Mouse (Mus musculus): Measurements from ENCODE around the gene H2al1g. TPM values are rescaled to one million over a fixed set of nuclear protein-coding genes. Genes with fewer than 3 reads are reported as not detected.
"Not testable (repeated sequence)": the region's sequence is repeated elsewhere in the genome, so short reads cannot be mapped to it uniquely, and the experiment has no call there.

The H2al1g gene
- polyA plus RNA-seq (2015; fragmentation: Nextera tagmentation; extraction: Ambion mirVana): not detected in 2 replicates

DNA sequence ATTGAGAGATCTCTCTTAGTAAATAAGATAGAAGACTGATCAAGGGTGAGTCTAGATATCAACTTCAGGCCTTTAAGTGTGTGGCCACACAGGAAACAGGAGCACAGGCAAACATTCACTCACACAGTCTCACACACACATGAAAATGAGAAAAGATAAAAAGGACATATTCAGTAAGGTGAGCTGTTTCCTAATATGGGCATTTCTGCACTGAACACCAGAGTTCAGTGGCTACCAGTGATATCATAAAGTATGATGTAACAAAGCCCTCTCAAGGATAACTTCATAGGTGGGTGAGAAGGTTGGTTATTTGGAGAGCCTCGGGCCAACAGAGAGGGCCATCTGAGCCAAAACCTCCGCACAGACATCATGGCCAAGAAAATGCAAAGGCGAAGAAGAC, at the start of gene H2al1g:
TSS of gene H2al1g (plus strand) at position 301 of the 400 bp plus-strand sequence.
- no CpG with 5 or more reads among the region's 3 CpGs for WGBS
- not testable (repeated sequence) for H3K4me2 ChIP-seq; ATAC-seq (ENCODE audit: extremely low read depth, insufficient number of reproducible peaks, low FRiP score, low TSS enrichment); H3K27me3 ChIP-seq (replicated peaks); H3K9me3 ChIP-seq; H3K4me3 ChIP-seq; H3K4me1 ChIP-seq; H3K9ac ChIP-seq; H3K36me3 ChIP-seq; H3K27ac ChIP-seq (replicated peaks)

DNA sequence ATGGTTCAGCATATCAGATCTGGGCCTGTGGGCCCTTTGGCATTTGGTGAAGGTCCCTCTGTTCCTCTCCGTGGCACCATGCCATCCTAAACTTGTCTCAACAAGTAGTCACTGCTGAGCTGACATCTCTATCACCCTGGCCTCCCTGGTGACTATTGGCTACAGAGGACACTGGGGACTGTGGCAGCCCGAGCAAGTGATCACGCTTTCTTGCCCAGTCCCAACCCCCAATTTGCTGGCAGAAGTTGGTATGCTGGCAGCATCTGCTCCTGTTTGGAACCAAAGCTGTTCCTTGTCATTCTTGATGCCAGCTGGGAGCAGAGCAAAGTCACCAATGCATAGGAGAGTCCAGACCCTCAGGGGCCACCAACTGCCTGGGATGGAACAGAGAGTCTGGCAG, 49.0 kb upstream of the H2al1g start:
- H3K27ac ChIP-seq (replicated peaks): no peak overlapping the region
- H3K9me3 ChIP-seq: no peaks in the 10 kb centered on the region
- H3K27me3 ChIP-seq (replicated peaks): peaks cover 37% of the 10 kb centered on the region
- 0 out of 2 replicates have a peak, but pooled peaks cover 2% of the 10 kb centered on the region for H3K4me1 ChIP-seq
- H3K9ac ChIP-seq: no peak overlapping the region
- ATAC-seq (ENCODE audit: extremely low read depth, insufficient number of reproducible peaks, low FRiP score, low TSS enrichment): no peak
- no peak overlapping the region for H3K4me3 ChIP-seq
- no peaks in the 10 kb centered on the region for H3K36me3 ChIP-seq
- no peak overlapping the region for H3K4me2 ChIP-seq
- WGBS: 72% methylated on average over 3 of the region's 3 CpGs

DNA sequence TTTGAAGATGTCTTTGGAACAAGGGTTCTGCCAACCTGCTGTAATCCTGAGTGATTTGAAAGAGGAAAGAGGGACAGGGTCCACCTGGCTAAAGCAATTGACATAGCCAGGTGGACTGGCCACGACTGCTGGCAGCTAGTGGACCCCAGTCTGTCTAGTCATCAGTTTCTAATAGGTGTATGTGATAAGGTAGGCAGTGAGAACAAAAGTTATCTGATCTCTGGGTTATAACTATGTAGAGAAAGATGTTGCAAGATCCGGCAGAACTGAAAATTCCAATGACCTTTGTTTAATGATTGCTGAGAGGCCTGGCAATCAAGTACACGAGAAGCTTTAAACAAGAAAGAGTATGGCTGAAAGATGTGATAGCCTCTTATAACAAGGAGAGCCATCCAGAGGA, 44.9 kb upstream of the H2al1g start:
- H3K9me3 ChIP-seq: no peaks in the 10 kb centered on the region
- no peaks in the 10 kb centered on the region for H3K36me3 ChIP-seq
- ATAC-seq (ENCODE audit: extremely low read depth, insufficient number of reproducible peaks, low FRiP score, low TSS enrichment): no peak
- no peak overlapping the region for H3K9ac ChIP-seq
- peaks cover 16% of the 10 kb centered on the region for H3K27me3 ChIP-seq (replicated peaks)
- H3K4me2 ChIP-seq: no peak overlapping the region
- H3K27ac ChIP-seq (replicated peaks): no peak overlapping the region
- no peaks in the 10 kb centered on the region for H3K4me1 ChIP-seq
- H3K4me3 ChIP-seq: no peak overlapping the region
- WGBS: 65% methylated on average over 3 of the region's 3 CpGs

DNA sequence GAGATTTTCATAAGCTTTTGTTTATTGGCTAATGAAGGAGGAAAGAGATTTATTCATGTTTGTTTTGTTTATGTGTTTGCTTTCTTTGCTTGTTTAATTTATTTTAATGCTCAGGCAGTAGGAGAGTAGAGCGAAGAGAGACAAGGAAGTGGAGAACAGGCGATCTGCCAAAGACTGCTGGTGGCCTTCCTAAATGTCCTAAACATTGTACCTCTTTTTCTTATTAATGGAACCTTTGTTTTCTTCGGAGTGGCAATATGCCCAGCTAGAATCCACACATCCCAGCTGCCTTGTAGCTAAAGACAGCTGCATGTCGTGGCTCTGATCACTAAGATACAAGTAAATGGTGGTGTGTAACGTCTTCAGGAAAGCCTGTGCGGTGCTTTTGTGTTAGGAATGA, 41.0 kb upstream of the H2al1g start:
- ATAC-seq (ENCODE audit: extremely low read depth, insufficient number of reproducible peaks, low FRiP score, low TSS enrichment): no peak
- 66% methylated on average over 6 of the region's 6 CpGs for WGBS

DNA sequence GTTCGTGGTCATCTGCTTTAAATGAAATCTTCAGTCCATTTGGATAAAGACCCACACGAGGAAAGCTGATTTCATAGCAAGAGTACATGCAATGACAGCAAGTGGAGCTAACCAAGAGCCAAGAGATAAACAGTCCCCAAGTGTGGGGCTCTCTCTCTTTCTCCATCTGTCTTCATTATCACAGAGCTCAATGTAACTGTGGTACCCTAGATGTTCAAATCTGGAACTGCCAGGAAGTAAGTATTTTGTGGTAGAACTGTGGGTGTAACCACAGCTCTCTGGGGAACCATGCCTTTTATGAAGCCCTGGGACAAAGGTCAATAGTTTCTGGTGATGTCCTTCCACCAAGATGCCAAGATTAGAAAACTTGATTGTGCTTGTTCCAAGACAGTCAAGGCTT, 37.3 kb upstream of the H2al1g start:
- peaks cover 4% of the 10 kb centered on the region; the same call in 1 of the 2 replicates for H3K27me3 ChIP-seq (replicated peaks)
- no peak for ATAC-seq (ENCODE audit: extremely low read depth, insufficient number of reproducible peaks, low FRiP score, low TSS enrichment)
- no peak overlapping the region for H3K9ac ChIP-seq
- H3K4me3 ChIP-seq: no peak overlapping the region
- no peaks in the 10 kb centered on the region for H3K4me1 ChIP-seq
- H3K9me3 ChIP-seq: no peaks in the 10 kb centered on the region
- H3K36me3 ChIP-seq: no peaks in the 10 kb centered on the region
- no peak overlapping the region for H3K27ac ChIP-seq (replicated peaks)
- no peak overlapping the region for H3K4me2 ChIP-seq
- WGBS: 57% methylated on average over 2 of the region's 2 CpGs

More for the DNA sequence above, 41.0 kb upstream of the H2al1g start:
- Histone ChIP-seq H3K27me3 (replicated peaks) (peaks cover 11% of the 10 kb centered on the region; the same call in 1 of the 2 replicates), H3K27ac (replicated peaks) (no peak overlapping the region), H3K4me1 (no peaks in the 10 kb centered on the region), H3K9ac (no peak overlapping the region), H3K36me3 (no peaks in the 10 kb centered on the region), H3K9me3 (no peaks in the 10 kb centered on the region), H3K4me3 (no peak overlapping the region), H3K4me2 (no peak overlapping the region)

DNA sequence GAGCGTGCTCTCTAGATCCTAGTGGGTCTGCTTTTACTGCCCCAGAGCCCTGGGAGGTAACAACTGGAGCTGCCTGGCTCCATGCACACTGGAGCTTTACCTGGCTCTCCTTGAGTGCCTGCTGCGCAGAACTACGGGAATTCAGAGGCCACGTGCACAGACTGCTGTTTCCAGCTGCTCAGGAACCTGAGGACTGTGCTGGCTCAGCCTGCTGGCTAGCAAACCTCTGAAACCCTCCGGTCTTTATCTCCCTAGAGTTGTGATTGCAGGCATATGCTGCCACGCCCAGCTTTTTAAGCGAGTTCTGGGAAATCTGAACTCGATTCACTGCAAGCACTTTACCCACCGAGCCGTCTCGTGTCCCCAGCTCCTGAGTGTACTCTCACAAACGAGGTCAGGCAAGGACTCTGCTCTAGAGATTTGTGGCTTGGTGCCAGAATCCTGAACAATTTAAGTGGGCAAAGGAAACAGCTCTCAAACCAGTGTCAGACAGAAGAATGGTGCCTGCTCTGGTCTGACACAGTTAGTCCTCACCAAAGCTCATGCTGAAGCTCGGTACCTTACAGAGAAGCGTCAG, 29.7 kb upstream of the H2al1g start:
- Histone ChIP-seq H3K4me3 (no peak overlapping the region), H3K9me3 (no peaks in the 10 kb centered on the region), H3K4me2 (no peak overlapping the region), H3K27ac (replicated peaks) (no peak overlapping the region), H3K36me3 (no peaks in the 10 kb centered on the region), H3K9ac (no peak overlapping the region), H3K4me1 (peaks cover 7% of the 10 kb centered on the region; the same call in 1 of the 2 replicates), H3K27me3 (replicated peaks) (peaks cover 17% of the 10 kb centered on the region; the same call in 1 of the 2 replicates)
- ATAC-seq (ENCODE audit: extremely low read depth, insufficient number of reproducible peaks, low FRiP score, low TSS enrichment): no peak
- WGBS: 38% methylated on average over 14 of the region's 14 CpGs

DNA sequence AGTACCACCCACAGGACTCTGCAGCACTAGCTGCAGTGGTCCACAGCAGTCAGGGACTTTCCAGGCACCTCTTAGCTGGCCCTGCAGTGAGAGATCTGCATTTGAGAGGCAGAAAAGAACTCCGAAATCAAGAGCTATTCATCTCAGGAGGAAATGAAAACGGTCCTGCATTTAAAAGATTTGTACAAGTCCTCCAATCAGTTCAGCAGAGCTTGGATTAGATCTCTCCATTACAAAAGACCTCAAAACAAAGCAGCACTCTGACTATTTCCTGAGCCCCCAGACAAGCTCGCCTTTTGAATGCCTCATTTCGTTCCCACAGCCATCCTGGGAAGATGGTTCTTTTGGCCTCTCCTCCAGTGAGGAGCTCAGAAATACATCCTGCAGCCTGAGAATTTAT, 28.8 kb upstream of the H2al1g start:
- no peak overlapping the region for H3K4me2 ChIP-seq
- H3K36me3 ChIP-seq: no peaks in the 10 kb centered on the region
- no peak overlapping the region for H3K27ac ChIP-seq (replicated peaks)
- WGBS: 63% methylated on average over 4 of the region's 4 CpGs
- no peak overlapping the region for H3K9ac ChIP-seq
- H3K27me3 ChIP-seq (replicated peaks): peaks cover 18% of the 10 kb centered on the region; the same call in 1 of the 2 replicates
- peaks cover 7% of the 10 kb centered on the region; the same call in 1 of the 2 replicates for H3K4me1 ChIP-seq
- H3K9me3 ChIP-seq: no peaks in the 10 kb centered on the region
- H3K4me3 ChIP-seq: no peak overlapping the region
- no peak for ATAC-seq (ENCODE audit: extremely low read depth, insufficient number of reproducible peaks, low FRiP score, low TSS enrichment)

DNA sequence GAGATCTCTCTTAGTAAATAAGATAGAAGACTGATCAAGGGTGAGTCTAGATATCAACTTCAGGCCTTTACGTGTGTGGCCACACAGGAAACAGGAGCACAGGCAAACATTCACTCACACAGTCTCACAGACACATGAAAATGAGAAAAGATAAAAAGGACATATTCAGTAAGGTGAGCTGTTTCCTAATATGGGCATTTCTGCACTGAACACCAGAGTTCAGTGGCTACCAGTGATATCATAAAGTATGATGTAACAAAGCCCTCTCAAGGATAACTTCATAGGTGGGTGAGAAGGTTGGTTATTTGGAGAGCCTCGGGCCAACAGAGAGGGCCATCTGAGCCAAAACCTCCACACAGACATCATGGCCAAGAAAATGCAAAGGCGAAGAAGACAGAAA, 19.1 kb upstream of the H2al1g start, which contains the start of gene H2al1a:
TSS of gene H2al1a (plus strand) at position 301 of the 400 bp plus-strand sequence.
- not testable (repeated sequence) for H3K27ac ChIP-seq (replicated peaks); H3K4me2 ChIP-seq; ATAC-seq (ENCODE audit: extremely low read depth, insufficient number of reproducible peaks, low FRiP score, low TSS enrichment); H3K9me3 ChIP-seq; H3K36me3 ChIP-seq; H3K4me3 ChIP-seq; H3K4me1 ChIP-seq; H3K9ac ChIP-seq; H3K27me3 ChIP-seq (replicated peaks)
- WGBS: no CpG with 5 or more reads among the region's 3 CpGs

DNA sequence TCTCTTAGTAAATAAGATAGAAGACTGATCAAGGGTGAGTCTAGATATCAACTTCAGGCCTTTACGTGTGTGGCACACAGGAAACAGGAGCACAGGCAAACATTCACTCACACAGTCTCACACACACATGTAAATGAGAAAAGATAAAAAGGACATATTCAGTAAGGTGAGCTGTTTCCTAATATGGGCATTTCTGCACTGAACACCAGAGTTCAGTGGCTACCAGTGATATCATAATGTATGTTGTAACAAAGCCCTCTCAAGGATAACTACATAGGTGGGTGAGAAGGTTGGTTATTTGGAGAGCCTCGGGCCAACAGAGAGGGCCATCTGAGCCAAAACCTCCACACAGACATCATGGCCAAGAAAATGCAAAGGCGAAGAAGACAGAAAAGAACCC, 15.9 kb upstream of the H2al1g start, which contains the start of gene H2al1b:
TSS of gene H2al1b (plus strand) at position 301 of the 400 bp plus-strand sequence.
- H3K9me3 ChIP-seq; H3K27ac ChIP-seq (replicated peaks); H3K36me3 ChIP-seq; H3K27me3 ChIP-seq (replicated peaks); H3K4me1 ChIP-seq; H3K9ac ChIP-seq; H3K4me2 ChIP-seq; H3K4me3 ChIP-seq; ATAC-seq (ENCODE audit: extremely low read depth, insufficient number of reproducible peaks, low FRiP score, low TSS enrichment): not testable (repeated sequence)
- 77% methylated on average over 1 of the region's 3 CpGs for WGBS

DNA sequence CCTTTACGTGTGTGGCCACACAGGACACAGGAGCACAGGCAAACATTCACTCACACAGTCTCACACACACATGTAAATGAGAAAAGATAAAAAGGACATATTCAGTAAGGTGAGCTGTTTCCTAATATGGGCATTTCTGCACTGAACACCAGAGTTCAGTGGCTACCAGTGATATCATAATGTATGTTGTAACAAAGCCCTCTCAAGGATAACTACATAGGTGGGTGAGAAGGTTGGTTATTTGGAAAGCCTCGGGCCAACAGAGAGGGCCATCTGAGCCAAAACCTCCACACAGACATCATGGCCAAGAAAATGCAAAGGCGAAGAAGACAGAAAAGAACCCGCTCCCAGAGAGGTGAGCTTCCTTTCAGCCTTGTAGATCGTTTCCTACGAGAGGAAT, 12.7 kb upstream of the H2al1g start, which contains the start of gene H2al1c:
TSS of gene H2al1c (plus strand) at position 301 of the 400 bp plus-strand sequence.
- not testable (repeated sequence) for H3K27me3 ChIP-seq (replicated peaks); ATAC-seq (ENCODE audit: extremely low read depth, insufficient number of reproducible peaks, low FRiP score, low TSS enrichment); H3K4me1 ChIP-seq; H3K4me2 ChIP-seq; H3K4me3 ChIP-seq; H3K36me3 ChIP-seq; H3K27ac ChIP-seq (replicated peaks); H3K9me3 ChIP-seq; H3K9ac ChIP-seq
- WGBS: 83% methylated on average over 2 of the region's 6 CpGs

DNA sequence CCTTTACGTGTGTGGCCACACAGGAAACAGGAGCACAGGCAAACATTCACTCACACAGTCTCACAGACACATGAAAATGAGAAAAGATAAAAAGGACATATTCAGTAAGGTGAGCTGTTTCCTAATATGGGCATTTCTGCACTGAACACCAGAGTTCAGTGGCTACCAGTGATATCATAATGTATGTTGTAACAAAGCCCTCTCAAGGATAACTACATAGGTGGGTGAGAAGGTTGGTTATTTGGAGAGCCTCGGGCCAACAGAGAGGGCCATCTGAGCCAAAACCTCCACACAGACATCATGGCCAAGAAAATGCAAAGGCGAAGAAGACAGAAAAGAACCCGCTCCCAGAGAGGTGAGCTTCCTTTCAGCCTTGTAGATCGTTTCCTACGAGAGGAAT, 9.5 kb upstream of the H2al1g start, which contains the start of gene H2al1d:
TSS of gene H2al1d (plus strand) at position 301 of the 400 bp plus-strand sequence.
- no CpG with 5 or more reads among the region's 6 CpGs for WGBS
- not testable (repeated sequence) for H3K9me3 ChIP-seq; H3K4me2 ChIP-seq; ATAC-seq (ENCODE audit: extremely low read depth, insufficient number of reproducible peaks, low FRiP score, low TSS enrichment); H3K9ac ChIP-seq; H3K4me1 ChIP-seq; H3K27me3 ChIP-seq (replicated peaks); H3K36me3 ChIP-seq; H3K27ac ChIP-seq (replicated peaks); H3K4me3 ChIP-seq

DNA sequence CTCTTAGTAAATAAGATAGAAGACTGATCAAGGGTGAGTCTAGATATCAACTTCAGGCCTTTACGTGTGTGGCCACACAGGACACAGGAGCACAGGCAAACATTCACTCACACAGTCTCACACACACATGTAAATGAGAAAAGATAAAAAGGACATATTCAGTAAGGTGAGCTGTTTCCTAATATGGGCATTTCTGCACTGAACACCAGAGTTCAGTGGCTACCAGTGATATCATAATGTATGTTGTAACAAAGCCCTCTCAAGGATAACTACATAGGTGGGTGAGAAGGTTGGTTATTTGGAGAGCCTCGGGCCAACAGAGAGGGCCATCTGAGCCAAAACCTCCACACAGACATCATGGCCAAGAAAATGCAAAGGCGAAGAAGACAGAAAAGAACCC, 6.4 kb upstream of the H2al1g start, which contains the start of gene H2al1e:
TSS of gene H2al1e (plus strand) at position 301 of the 400 bp plus-strand sequence.
- no CpG with 5 or more reads among the region's 3 CpGs for WGBS
- H3K4me2 ChIP-seq; H3K4me3 ChIP-seq; H3K9ac ChIP-seq; H3K27me3 ChIP-seq (replicated peaks); H3K27ac ChIP-seq (replicated peaks); H3K4me1 ChIP-seq; H3K36me3 ChIP-seq; H3K9me3 ChIP-seq; ATAC-seq (ENCODE audit: extremely low read depth, insufficient number of reproducible peaks, low FRiP score, low TSS enrichment): not testable (repeated sequence)
